Mouse (Mus musculus): ENCODE data around the gene Fnip2.

GRCm38 (mm10) chr3:79458651-79459275 lies 108.8 kb downstream of the Fnip2 start:
- TF ChIP-seq CTCF (IDR thresholded peaks at IDR 0.05) = no peak
- no peak for TF ChIP-seq POLR2A (IDR thresholded peaks at IDR 0.05; ENCODE audit: insufficient read depth, low read depth, low read length)
